Mouse (Mus musculus) c-Kit-positive CD71-negative TER-119-negative erythroid progenitor cells, embryonic 14.5 days (primary cell): ENCODE data around the gene Gm28051.
A peak's percentile ranks its signal among the peaks of the same experiment; 100 is the strongest.

Source experiments
- DNase-seq: peaks from one replicate; pipeline ENCODE4 v3.0.0-alpha.2; 2013; ENCODE audit warnings: low read depth

Gene Gm28051

GRCm38 (mm10) chr12:102705906-102706640, 51.5 kb downstream of the Gm28051 start:
- DNase-seq = no peak

- DNase-seq = peak; percentile 78
Measured at GRCm38 (mm10) chr12:102705216-102705871, 52.2 kb downstream of the Gm28051 start.

GRCm38 (mm10) chr12:102704457-102705198, 52.9 kb downstream of the Gm28051 start, which contains the start of gene Itpk1:
TSS of gene Itpk1 (minus strand) at chr12:102704930.
- DNase-seq = no peak

- DNase-seq = no peak
Measured at GRCm38 (mm10) chr12:102703921-102704408, 53.6 kb downstream of the Gm28051 start.

- no peak for DNase-seq
Measured at GRCm38 (mm10) chr12:102703441-102703840, 54.1 kb downstream of the Gm28051 start.

- no peak for DNase-seq
Measured at GRCm38 (mm10) chr12:102703111-102703412, 54.5 kb downstream of the Gm28051 start.

- peak; percentile 86 for DNase-seq
Measured at GRCm38 (mm10) chr12:102702356-102703110, 55.0 kb downstream of the Gm28051 start.

- no peak for DNase-seq
Measured at GRCm38 (mm10) chr12:102701691-102702207, 55.8 kb downstream of the Gm28051 start.

- no peak for DNase-seq
Measured at GRCm38 (mm10) chr12:102700453-102700852, 57.1 kb downstream of the Gm28051 start.

GRCm38 (mm10) chr12:102699156-102699555, 58.4 kb downstream of the Gm28051 start:
- DNase-seq = no peak

GRCm38 (mm10) chr12:102698089-102698684, 59.4 kb downstream of the Gm28051 start:
- no peak for DNase-seq

- DNase-seq = no peak
Measured at GRCm38 (mm10) chr12:102697381-102697780, 60.2 kb downstream of the Gm28051 start.

GRCm38 (mm10) chr12:102696635-102697354, 60.8 kb downstream of the Gm28051 start:
- DNase-seq = no peak

- DNase-seq = no peak
Measured at GRCm38 (mm10) chr12:102695369-102696239, 62.0 kb downstream of the Gm28051 start.

- no peak for DNase-seq
Measured at GRCm38 (mm10) chr12:102691761-102692160, 65.8 kb downstream of the Gm28051 start.

- DNase-seq = no peak
Measured at GRCm38 (mm10) chr12:102691180-102691579, 66.4 kb downstream of the Gm28051 start.

GRCm38 (mm10) chr12:102689773-102690563, 67.6 kb downstream of the Gm28051 start:
- no peak for DNase-seq

GRCm38 (mm10) chr12:102686321-102686720, 71.2 kb downstream of the Gm28051 start:
- DNase-seq = no peak

GRCm38 (mm10) chr12:102685523-102685931, 72.0 kb downstream of the Gm28051 start:
- no peak for DNase-seq
